Mouse (Mus musculus): ENCODE measurements around the gene Orc5.

DNA sequence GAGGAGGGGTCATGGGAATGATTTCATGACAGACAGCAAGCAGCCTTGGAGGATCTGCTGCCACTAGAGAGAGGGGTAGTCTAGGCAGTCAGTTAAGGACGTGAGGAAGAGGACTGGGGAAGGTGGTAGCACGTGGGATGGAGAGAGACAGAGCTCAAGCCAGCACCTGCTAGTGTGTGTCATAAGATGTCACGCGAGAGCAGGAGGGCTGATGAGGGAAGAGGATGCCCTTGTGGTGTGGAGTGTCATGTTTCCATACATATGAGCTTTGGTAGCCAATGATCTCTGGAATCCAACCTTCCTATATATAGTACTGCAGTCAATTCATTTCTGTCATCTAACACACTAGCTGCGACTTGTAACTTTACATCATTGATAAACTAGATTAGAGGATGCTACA is 50.8 kb downstream of the Orc5 start:
- no peak for TF ChIP-seq POLR2A (IDR thresholded peaks at IDR 0.05; ENCODE audit: borderline replicate concordance, low read depth, low read length)
- no peak for TF ChIP-seq CTCF (IDR thresholded peaks at IDR 0.05; ENCODE audit: low read depth, low read length)
